Mouse (Mus musculus): Measurements from ENCODE around the gene Susd2. TPM values are rescaled to one million over a fixed set of nuclear protein-coding genes. Genes with fewer than 3 reads are reported as not detected.

The Susd2 gene
- polyA plus RNA-seq, 1 experiment = 0.04 TPM

- H3K4me3 ChIP-seq (ENCODE audit: insufficient read depth, poor library complexity, severe bottlenecking) = no peak overlapping the region
- H3K27me3 ChIP-seq (ENCODE audit: control insufficient read depth, insufficient read depth, insufficient read length) = peaks cover 17% of the 10 kb centered on the region
- no peaks in the 10 kb centered on the region for H3K79me2 ChIP-seq (ENCODE audit: control insufficient read depth, insufficient read depth)
- no peak overlapping the region for H3ac ChIP-seq (ENCODE audit: control insufficient read depth, insufficient read length, low read depth)
- H3K79me3 ChIP-seq (ENCODE audit: low read depth) = no peaks in the 10 kb centered on the region
- TF ChIP-seq FOSL1 (IDR thresholded peaks at IDR 0.05; ENCODE audit: insufficient read depth, low read length, poor library complexity, severe bottlenecking) (no peak), MAX (IDR thresholded peaks at IDR 0.05) (no peak), MYOG (IDR thresholded peaks at IDR 0.05; ENCODE audit: control insufficient read depth, extremely low read depth, insufficient read length) (no peak), CTCF (IDR thresholded peaks at IDR 0.05; ENCODE audit: control insufficient read depth, insufficient read depth, insufficient read length) (no peak), MYOD1 (IDR thresholded peaks at IDR 0.05; ENCODE audit: control insufficient read depth, insufficient read length, low read depth) (no peak), USF1 (IDR thresholded peaks at IDR 0.05; ENCODE audit: low read depth) (no peak), CEBPB (IDR thresholded peaks at IDR 0.05; ENCODE audit: low read depth) (no peak)
- no peaks in the 10 kb centered on the region for H3K36me3 ChIP-seq (ENCODE audit: control insufficient read depth, insufficient read depth)
These were observed 56.0 kb downstream of the Susd2 start for GRCm38 (mm10) chr10:75587781-75588180.

Other genes with a start within 250 kb of the Susd2 start
- gene Upb1, start 242.9 kb downstream of the Susd2 start, polyA plus RNA-seq (2012; fragmentation: generic; extraction: Trizol) = 0.06 TPM
- gene Snrpd3, start 126.5 kb downstream of the Susd2 start, polyA plus RNA-seq (2012; fragmentation: generic; extraction: Trizol) = 358 TPM
- gene Gucd1, start 126.0 kb downstream of the Susd2 start, polyA plus RNA-seq (2012; fragmentation: generic; extraction: Trizol) = 15.7 TPM
- gene Lrrc75b, start 83.7 kb downstream of the Susd2 start, polyA plus RNA-seq (2012; fragmentation: generic; extraction: Trizol) = 3.8 TPM
- gene Ggt1, start 82.4 kb downstream of the Susd2 start, polyA plus RNA-seq (2012; fragmentation: generic; extraction: Trizol) = 0.12 TPM
- not detected for gene Ggt5, start 54.7 kb downstream of the Susd2 start, polyA plus RNA-seq (2012; fragmentation: generic; extraction: Trizol)
- 24.5 TPM for gene Cabin1, start 120.3 kb upstream of the Susd2 start, polyA plus RNA-seq (2012; fragmentation: generic; extraction: Trizol)
- 27.9 TPM for gene Ddt, start 129.4 kb upstream of the Susd2 start, polyA plus RNA-seq (2012; fragmentation: generic; extraction: Trizol)
- gene Gm20441, start 136.9 kb upstream of the Susd2 start, polyA plus RNA-seq (2012; fragmentation: generic; extraction: Trizol) = not detected
- 0.13 TPM for gene Gstt3, start 137.4 kb upstream of the Susd2 start, polyA plus RNA-seq (2012; fragmentation: generic; extraction: Trizol)
- gene Gstt1, start 154.6 kb upstream of the Susd2 start, polyA plus RNA-seq (2012; fragmentation: generic; extraction: Trizol) = 0.76 TPM
- gene Gstt4, start 178.5 kb upstream of the Susd2 start, polyA plus RNA-seq (2012; fragmentation: generic; extraction: Trizol) = not detected
- 0.49 TPM for gene Gstt2, start 193.4 kb upstream of the Susd2 start, polyA plus RNA-seq (2012; fragmentation: generic; extraction: Trizol)
- 2,436 TPM for gene Mif, start 216.2 kb upstream of the Susd2 start, polyA plus RNA-seq (2012; fragmentation: generic; extraction: Trizol)
- 0.25 TPM for gene Derl3, start 249.4 kb upstream of the Susd2 start, polyA plus RNA-seq (2012; fragmentation: generic; extraction: Trizol)